Mouse (Mus musculus) kidney, postnatal 0 days (tissue): Measurements from ENCODE around the gene Fyn. TPM values are rescaled to one million over a fixed set of nuclear protein-coding genes. Genes with fewer than 3 reads are reported as not detected.

Experiments used
- ATAC-seq: fragments of 200-750 bp; cut with Nextera tagmentation; replicated peaks from 2 replicates; pipeline ENCODE4 v1.8.0; 2017; ENCODE audit warnings: low read depth, moderate number of reproducible peaks, moderate TSS enrichment, moderate library complexity; ENCODE audit not compliant: low FRiP score
- DNase-seq: peaks from one replicate; pipeline ENCODE4 v3.0.0-alpha.2; 2016; ENCODE audit warnings: low spot score
- H3K27ac ChIP-seq: fragments of 300-500 bp; sonication (generic); 2 replicates; pipeline ENCODE4 v1.5.1; 2014; ENCODE audit warnings: mild to moderate bottlenecking
- H3K27me3 ChIP-seq: fragments of 300-500 bp; sonication (generic); 2 replicates; pipeline ENCODE4 v1.6.1; 2014; ENCODE audit warnings: low read length, mixed read lengths; ENCODE audit not compliant: insufficient read depth
- H3K36me3 ChIP-seq: fragments of 300-500 bp; sonication (generic); 2 replicates; pipeline ENCODE4 v1.6.1; 2014; ENCODE audit warnings: low read length, mixed read lengths; ENCODE audit not compliant: insufficient read depth
- H3K4me1 ChIP-seq: fragments of 300-500 bp; sonication (generic); replicated peaks from 2 replicates; pipeline ENCODE4 v1.6.1; 2014; ENCODE audit warnings: antibody characterized with exemption, low read length, mixed read lengths; ENCODE audit not compliant: insufficient read depth
- H3K4me2 ChIP-seq: fragments of 300-500 bp; sonication (generic); 2 replicates; pipeline ENCODE4 v1.6.1; 2014; ENCODE audit warnings: mild to moderate bottlenecking, low read length, moderate library complexity, mixed read lengths
- H3K4me3 ChIP-seq: fragments of 300-500 bp; sonication (generic); replicated peaks from 2 replicates; pipeline ENCODE4 v1.5.1; 2014; ENCODE audit warnings: low read depth, low read length
- H3K9ac ChIP-seq: fragments of 300-500 bp; sonication (generic); 2 replicates; pipeline ENCODE4 v1.6.1; 2014; ENCODE audit warnings: low read depth, low read length
- H3K9me3 ChIP-seq: fragments of 300-500 bp; sonication (generic); replicated peaks from 2 replicates; pipeline ENCODE4 v1.6.1; 2016; ENCODE audit warnings: low read length, inconsistent platforms, mixed read lengths
- CTCF ChIP-seq: IDR thresholded peaks from 2 replicates; pipeline ENCODE4 v1.5.1; 2016; ENCODE audit warnings: antibody characterized with exemption, low read depth, mild to moderate bottlenecking, moderate library complexity
- WGBS: fragments of 180-500 bp; shearing (Covaris S2); extraction: QIAGEN DNeasy Blood & Tissue Kit; methylation state at CpG from one replicate; pipeline ENCODE4 v1.1.7; 2014; 5-methylcytosine and 5-hydroxymethylcytosine counted together
- polyA plus RNA-seq: library from polyadenylated mRNA; unstranded; fragments of >200 nt; fragmentation: Nextera tagmentation; extraction: Ambion mirVana; gene quantifications from 2 replicates; pipeline ENCODE4 v1.2.1, GENCODE M21; 2015

Gene Fyn
- polyA plus RNA-seq, 1 experiment from 2014 or later, result 27.8 TPM

DNA sequence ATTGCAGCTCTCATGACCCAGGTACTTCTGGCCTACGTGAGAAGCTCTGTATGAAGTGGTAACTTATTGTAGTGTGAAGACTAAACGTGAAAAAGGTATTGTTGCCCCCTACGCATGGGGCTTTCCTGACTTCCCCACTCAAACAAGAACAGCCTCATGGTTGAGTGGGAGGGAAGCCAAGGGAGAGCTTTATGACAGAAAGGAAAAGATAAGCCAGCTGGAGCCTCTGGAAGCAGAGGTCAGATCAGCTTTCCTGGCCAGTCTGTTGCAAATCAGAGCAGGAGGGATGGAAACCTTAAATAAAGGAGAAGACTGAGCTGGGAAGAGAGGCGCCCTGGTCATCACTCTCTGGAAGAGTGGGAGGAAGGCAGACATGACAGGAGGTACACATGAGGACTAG lies 200.3 kb downstream of the Fyn start:
- TF ChIP-seq CTCF, result no peak
- DNase-seq (peak; percentile 75), ATAC-seq (no peak)
- H3K27ac ChIP-seq, result no peak overlapping the region
- H3K9me3 ChIP-seq, result no peaks in the 10 kb centered on the region
- no peak overlapping the region for H3K4me2 ChIP-seq
- H3K9ac ChIP-seq, result no peak overlapping the region
- H3K4me3 ChIP-seq, result no peak overlapping the region
- H3K4me1 ChIP-seq, result peaks cover 9% of the 10 kb centered on the region; the same call in 1 of the 2 replicates
- no peaks in the 10 kb centered on the region for H3K27me3 ChIP-seq
- no peaks in the 10 kb centered on the region for H3K36me3 ChIP-seq
- WGBS, result 37% methylated on average over 4 of the region's 4 CpGs

DNA sequence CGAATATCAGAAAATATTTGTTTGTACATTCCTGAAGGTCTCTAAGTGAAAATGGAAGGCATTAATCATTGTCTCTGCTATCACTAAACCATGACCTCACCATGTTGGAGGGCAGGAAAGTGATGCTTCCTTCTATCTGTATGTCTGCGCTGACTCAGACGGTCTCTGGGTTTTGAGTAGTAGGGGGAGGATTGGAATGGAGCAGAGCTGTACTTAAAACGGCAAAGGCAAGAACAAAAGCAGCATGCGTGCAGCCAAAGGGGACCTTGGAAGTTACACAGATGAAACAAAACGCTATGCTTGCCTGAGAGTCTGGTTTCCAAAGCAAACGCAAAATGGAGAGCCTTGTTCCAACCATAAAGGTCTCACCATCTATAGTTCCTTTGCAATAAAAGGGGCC lies 202.4 kb downstream of the Fyn start:
- Histone ChIP-seq H3K9ac (no peak overlapping the region), H3K4me3 (no peak overlapping the region), H3K27me3 (no peaks in the 10 kb centered on the region), H3K9me3 (no peaks in the 10 kb centered on the region), H3K4me2 (no peak overlapping the region), H3K4me1 (peaks cover 9% of the 10 kb centered on the region; the same call in 1 of the 2 replicates), H3K36me3 (no peaks in the 10 kb centered on the region), H3K27ac (no peak overlapping the region)
- WGBS, result 45% methylated on average over 7 of the region's 7 CpGs
- DNase-seq (peak; percentile 32), ATAC-seq (no peak; the same call in 1 of the 2 replicates)
- no peak for TF ChIP-seq CTCF

DNA sequence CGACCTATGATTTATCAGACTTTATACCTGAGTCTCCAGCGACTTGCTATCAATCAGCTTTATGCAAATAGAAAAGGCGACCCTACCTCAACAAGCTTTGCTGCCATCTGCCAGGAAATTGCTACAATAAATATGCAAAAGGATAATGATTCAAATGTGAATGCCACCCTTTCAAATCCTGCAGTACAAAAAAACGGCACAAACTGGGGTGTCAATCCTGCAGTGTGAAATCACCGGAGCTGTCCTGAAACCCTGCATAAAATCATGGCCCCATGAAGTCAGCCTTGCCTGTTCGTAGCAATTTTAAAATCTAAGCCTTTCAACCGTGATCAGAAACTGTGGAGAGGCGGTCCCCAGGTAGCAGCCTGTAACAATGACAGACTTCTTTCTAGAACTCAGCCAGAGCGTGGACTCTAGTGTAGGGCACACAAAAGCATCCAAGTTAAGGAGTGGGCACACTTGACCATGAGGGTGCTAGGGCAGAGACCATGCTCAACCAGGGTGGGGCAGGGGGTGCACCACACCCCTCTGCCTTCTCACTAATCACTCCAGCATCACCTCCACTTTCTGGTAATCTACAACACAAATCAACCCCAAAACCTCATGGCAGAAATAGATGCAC lies 203.5 kb downstream of the Fyn start:
- Histone ChIP-seq H3K4me3 (no peak overlapping the region), H3K4me2 (no peak overlapping the region), H3K9ac (no peak overlapping the region), H3K36me3 (no peaks in the 10 kb centered on the region), H3K27me3 (no peaks in the 10 kb centered on the region), H3K27ac (no peak overlapping the region), H3K4me1 (peaks cover 9% of the 10 kb centered on the region; the same call in 1 of the 2 replicates), H3K9me3 (no peaks in the 10 kb centered on the region)
- ATAC-seq, result no peak
- 43% methylated on average over 9 of the region's 9 CpGs for WGBS
- no peak for TF ChIP-seq CTCF
- no peak for DNase-seq

DNA sequence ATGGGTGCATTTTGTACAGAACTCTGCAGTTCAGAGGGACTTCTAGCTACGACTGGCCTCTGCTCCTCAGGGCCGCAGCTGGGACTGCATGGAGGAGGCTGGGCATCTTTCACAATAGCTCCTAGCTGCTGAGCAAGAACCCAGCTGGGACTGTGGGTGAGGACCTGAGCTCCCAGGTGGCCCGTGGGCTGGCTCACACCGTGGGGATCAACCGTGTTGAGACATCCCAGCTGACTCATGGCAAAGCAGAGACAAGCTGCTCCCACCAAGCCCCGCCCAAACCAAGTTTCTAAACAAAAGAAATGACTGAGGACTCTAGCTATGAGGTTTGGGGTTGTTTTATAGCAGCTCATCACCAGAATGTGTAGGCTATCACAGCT lies 204.0 kb downstream of the Fyn start:
- Histone ChIP-seq H3K4me1 (peaks cover 9% of the 10 kb centered on the region; the same call in 1 of the 2 replicates), H3K9me3 (no peaks in the 10 kb centered on the region), H3K9ac (no peak overlapping the region), H3K4me3 (no peak overlapping the region), H3K27ac (no peak overlapping the region), H3K4me2 (no peak overlapping the region), H3K27me3 (no peaks in the 10 kb centered on the region), H3K36me3 (no peaks in the 10 kb centered on the region)
- 23% methylated on average over 6 of the region's 6 CpGs for WGBS
- no peak for ATAC-seq
- no peak for TF ChIP-seq CTCF
- no peak for DNase-seq

DNA sequence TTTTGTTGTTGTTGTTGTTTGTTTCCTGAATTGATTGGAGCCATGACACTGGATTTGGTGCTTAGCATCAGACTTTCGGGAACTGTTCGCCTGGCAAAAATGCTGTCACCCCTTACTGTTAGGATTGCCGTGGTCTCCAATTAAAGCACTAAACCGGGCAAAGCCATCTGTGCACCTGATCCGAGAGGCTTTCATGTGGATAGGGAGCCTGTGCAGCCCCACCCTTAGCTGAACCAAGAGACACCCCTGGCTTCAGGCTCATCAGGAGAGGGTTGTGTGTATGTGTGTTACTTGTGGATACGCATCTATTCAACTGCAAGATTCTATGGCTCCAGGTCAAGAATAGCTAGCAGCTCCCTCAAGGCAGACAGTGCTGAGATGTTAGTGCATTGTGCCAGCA lies 207.8 kb downstream of the Fyn start:
- Histone ChIP-seq H3K4me1 (no peaks in the 10 kb centered on the region; the same call in 1 of the 2 replicates), H3K27ac (no peak overlapping the region), H3K9me3 (no peaks in the 10 kb centered on the region), H3K27me3 (no peaks in the 10 kb centered on the region), H3K4me3 (no peak overlapping the region), H3K36me3 (no peaks in the 10 kb centered on the region), H3K4me2 (no peak overlapping the region), H3K9ac (no peak overlapping the region)
- WGBS, result 90% methylated on average over 6 of the region's 6 CpGs
- no peak for TF ChIP-seq CTCF
- no peak for DNase-seq
- no peak for ATAC-seq

DNA sequence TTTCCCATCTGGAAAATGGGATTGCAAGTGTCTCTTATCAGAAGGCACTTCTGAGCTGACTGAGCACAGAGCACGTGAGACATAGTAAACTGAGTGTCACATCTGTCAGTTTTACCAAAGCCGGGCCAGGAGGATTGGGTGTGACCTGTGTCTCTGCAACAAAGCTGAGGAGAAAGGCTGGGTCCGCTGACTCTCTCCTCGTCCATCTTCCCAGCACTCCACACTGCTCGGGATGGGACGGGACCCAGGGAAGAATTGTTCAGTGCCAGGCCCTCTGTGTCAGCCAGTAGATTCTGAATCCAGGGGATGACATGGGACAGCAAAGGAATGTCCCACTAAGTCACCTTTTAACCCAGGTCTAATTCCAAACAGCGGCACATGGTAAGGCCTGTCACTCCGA lies 211.8 kb downstream of the Fyn start:
- Histone ChIP-seq H3K9me3 (no peaks in the 10 kb centered on the region), H3K4me3 (no peak overlapping the region), H3K4me1 (no peaks in the 10 kb centered on the region), H3K27me3 (no peaks in the 10 kb centered on the region), H3K36me3 (no peaks in the 10 kb centered on the region), H3K4me2 (no peak overlapping the region), H3K9ac (no peak overlapping the region), H3K27ac (no peak overlapping the region)
- no peak for DNase-seq
- 85% methylated on average over 8 of the region's 8 CpGs for WGBS
- no peak for TF ChIP-seq CTCF
- no peak for ATAC-seq

DNA sequence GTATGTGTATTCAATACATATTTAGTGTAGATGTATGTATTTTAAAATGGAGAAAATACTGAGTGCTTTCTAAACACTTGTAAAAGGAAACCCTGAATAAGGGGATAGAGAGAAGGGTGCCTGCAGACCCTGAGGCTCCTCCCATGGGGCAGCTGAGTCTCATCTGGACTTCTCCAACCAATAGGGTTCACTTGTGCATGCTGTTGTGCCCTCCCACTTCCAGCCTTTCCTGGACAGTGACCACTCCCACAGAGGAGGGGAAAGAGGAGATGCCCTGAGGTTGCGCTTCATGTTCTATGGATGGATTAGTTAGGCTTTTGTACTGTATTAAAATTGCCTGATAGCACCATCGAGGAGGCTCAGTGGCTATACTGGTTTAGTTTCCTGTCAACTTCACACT lies 213.7 kb downstream of the Fyn start:
- Histone ChIP-seq H3K9ac (no peak overlapping the region), H3K4me3 (no peak overlapping the region), H3K27me3 (no peaks in the 10 kb centered on the region), H3K36me3 (no peaks in the 10 kb centered on the region), H3K9me3 (no peaks in the 10 kb centered on the region), H3K4me2 (no peak overlapping the region), H3K27ac (no peak overlapping the region), H3K4me1 (no peaks in the 10 kb centered on the region)
- TF ChIP-seq CTCF, result no peak
- WGBS, result 79% methylated on average over 2 of the region's 2 CpGs
- DNase-seq (no peak), ATAC-seq (no peak)
